In the genomic region with DNA sequence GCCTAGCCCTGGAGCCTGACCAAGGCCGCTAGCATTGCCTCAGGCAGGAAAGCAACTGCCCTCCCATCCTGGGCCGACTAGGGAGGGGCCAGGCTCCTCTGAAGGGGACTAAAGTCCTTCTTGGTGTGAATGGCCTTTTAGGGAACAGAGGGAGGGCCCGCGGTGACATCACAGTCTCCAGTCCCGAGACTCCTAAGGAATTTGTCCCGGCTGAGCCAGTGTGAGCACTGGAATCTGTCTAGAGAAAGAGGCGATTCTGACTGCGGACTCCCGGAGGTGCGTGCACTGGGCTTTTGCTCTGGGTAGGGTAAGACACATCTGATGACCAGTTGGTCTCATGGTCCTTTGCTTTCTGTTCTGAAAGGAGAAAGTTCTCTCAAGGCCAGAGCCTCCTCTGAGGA, we compare ENCODE assay signal across 8 mouse cellular contexts.
DNase-seq lines count a peak whose midpoint lies in the region; ATAC-seq lines count a peak whose summit lies in the region.

No protein-coding gene starts in this region.

- peak overlapping the region; percentile 82 for H3K27ac ChIP-seq in intestine, embryonic 16.5 days (ENCODE audit: low read length)
- H3K27ac ChIP-seq in liver, embryonic 16.5 days (ENCODE audit: low read length), result no peak overlapping the region

- H3K36me3 ChIP-seq in intestine, embryonic 16.5 days (ENCODE audit: control insufficient read depth, insufficient read depth, low read length), result no peaks in the 10 kb centered on the region
- no peaks in the 10 kb centered on the region for H3K36me3 ChIP-seq in liver, embryonic 16.5 days (ENCODE audit: control insufficient read depth, insufficient read depth)

- intact Hi-C loops in gastrocnemius, postnatal 36 days (cut with DNase I), result no loop called here

- ATAC-seq in intestine, embryonic 16.5 days, result peak; percentile 96
- peak; percentile 68 for ATAC-seq in liver, embryonic 16.5 days (ENCODE audit: low read depth)

- H3K9ac ChIP-seq in intestine, embryonic 16.5 days (ENCODE audit: low read depth, low read length), result peak overlapping the region; percentile 55
- no peak overlapping the region for H3K9ac ChIP-seq in liver, embryonic 16.5 days (ENCODE audit: low read depth, low read length)

- 3% methylated on average over 10 of the region's 10 CpGs for WGBS in intestine, embryonic 16.5 days
- WGBS in liver, embryonic 16.5 days (ENCODE audit: insufficient replicate concordance), result 33% methylated on average over 10 of the region's 10 CpGs

- peak; percentile 26 to 47 for DNase-seq in cerebellum, postnatal 10 days
- no peak for DNase-seq in cerebellum, adult 11 months
- peak; percentile 92 for DNase-seq in embryo, embryonic 10.5 days (ENCODE audit: low spot score)
- peak; percentile 72 to 87 for DNase-seq in gastrocnemius, postnatal 36 days
- DNase-seq in ovary, adult 18-20 months (ENCODE audit: low spot score), result peak; percentile 91
- DNase-seq in T-cell, adult 2 months (ENCODE audit: low spot score), result no peak

- peak overlapping the region; percentile 46 for H3K4me3 ChIP-seq in intestine, embryonic 16.5 days (ENCODE audit: low read length)
- H3K4me3 ChIP-seq in liver, embryonic 16.5 days (ENCODE audit: low read depth, low read length), result no peak overlapping the region

- H3K27me3 ChIP-seq in intestine, embryonic 16.5 days (replicated peaks; ENCODE audit: control insufficient read depth, insufficient read depth, low read length), result no peaks in the 10 kb centered on the region
- no peaks in the 10 kb centered on the region for H3K27me3 ChIP-seq in liver, embryonic 16.5 days (ENCODE audit: control insufficient read depth, insufficient read depth, low read depth, low read length)

- H3K4me2 ChIP-seq in intestine, embryonic 16.5 days (ENCODE audit: low read depth, low read length), result peak overlapping the region; percentile 50
- H3K4me2 ChIP-seq in liver, embryonic 16.5 days (ENCODE audit: low read depth, low read length), result no peak overlapping the region

- no peaks in the 10 kb centered on the region for H3K9me3 ChIP-seq in intestine, embryonic 16.5 days (ENCODE audit: control insufficient read depth, low read length)
- H3K9me3 ChIP-seq in liver, embryonic 16.5 days (replicated peaks; ENCODE audit: control insufficient read depth, low read length), result no peaks in the 10 kb centered on the region

- peaks cover 24% of the 10 kb centered on the region for H3K4me1 ChIP-seq in intestine, embryonic 16.5 days (ENCODE audit: control insufficient read depth, insufficient read depth, low read length)
- no peaks in the 10 kb centered on the region for H3K4me1 ChIP-seq in liver, embryonic 16.5 days (ENCODE audit: control insufficient read depth, low read depth, low read length)

Comparison
In these comparisons a context has a peak if more than half of its experiments do, and no peak if none do; other contexts are left out.
1. DNase-seq: peak in cerebellum, postnatal 10 days (2 of 2), embryo, embryonic 10.5 days (single experiment), gastrocnemius, postnatal 36 days (2 of 2) and ovary, adult 18-20 months (single experiment); none in cerebellum, adult 11 months (single experiment) and T-cell, adult 2 months (single experiment).